Mouse (Mus musculus) small intestine, adult 2 months (tissue): ENCODE results near the gene Olfr976. TPM values are rescaled to one million over a fixed set of nuclear protein-coding genes. Genes with fewer than 3 reads are reported as not detected.
"Not testable (repeated sequence)": the region's sequence is repeated elsewhere in the genome, so short reads cannot be mapped to it uniquely, and the experiment has no call there.

Experiments
- H3K27ac ChIP-seq: fragments of 200-500 bp; 2 replicates; pipeline ENCODE4 v1.5.1; 2012; ENCODE audit warnings: low read depth, low read length, control low read depth, inconsistent platforms; ENCODE audit not compliant: insufficient read depth
- H3K27me3 ChIP-seq: fragments of 200-500 bp; 2 replicates; pipeline ENCODE4 v1.6.1; 2012; ENCODE audit warnings: mild to moderate bottlenecking, moderate library complexity, low read length, inconsistent platforms; ENCODE audit not compliant: control insufficient read depth, insufficient read depth
- H3K36me3 ChIP-seq: fragments of 200-500 bp; 2 replicates; pipeline ENCODE4 v1.6.1; 2012; ENCODE audit warnings: mild to moderate bottlenecking, low read length, control low read depth, inconsistent platforms; ENCODE audit not compliant: control insufficient read depth, insufficient read depth
- H3K4me1 ChIP-seq: fragments of 200-500 bp; 2 replicates; pipeline ENCODE4 v1.6.1; 2012; ENCODE audit warnings: low read length, inconsistent platforms, mixed read lengths; ENCODE audit not compliant: control insufficient read depth, insufficient read depth, insufficient read length
- H3K4me3 ChIP-seq: fragments of 200-500 bp; 2 replicates; pipeline ENCODE4 v1.5.1; 2012; ENCODE audit warnings: low read depth, mild to moderate bottlenecking, control low read depth, inconsistent platforms, low read length, moderate library complexity
- CTCF ChIP-seq: fragments of 200-500 bp; IDR thresholded peaks from 2 replicates; pipeline ENCODE4 v1.5.1; 2012; ENCODE audit warnings: low read depth, mild to moderate bottlenecking, control low read depth, inconsistent platforms, low read length, moderate library complexity, mixed read lengths; ENCODE audit not compliant: insufficient replicate concordance, insufficient read length; ENCODE audit errors: extremely low read depth
- POLR2A ChIP-seq: fragments of 200-500 bp; IDR thresholded peaks from 2 replicates; pipeline ENCODE4 v1.6.1; 2012; ENCODE audit warnings: low read depth, mild to moderate bottlenecking, control low read depth, inconsistent platforms, low read length, moderate library complexity
- WGBS: fragments of 180-500 bp; shearing (Covaris S2); methylation state at CpG from one replicate; pipeline ENCODE4 v1.1.7; 2018; 5-methylcytosine and 5-hydroxymethylcytosine counted together
- polyA plus RNA-seq: library from polyadenylated mRNA; depleted of rRNA; stranded (reverse); fragments of >200 nt; gene quantifications from 2 replicates; pipeline ENCODE4 v1.2.3, GENCODE M21; 2012; rRNA removed

Olfr976 gene
- polyA plus RNA-seq, result not detected in 2 replicates

DNA sequence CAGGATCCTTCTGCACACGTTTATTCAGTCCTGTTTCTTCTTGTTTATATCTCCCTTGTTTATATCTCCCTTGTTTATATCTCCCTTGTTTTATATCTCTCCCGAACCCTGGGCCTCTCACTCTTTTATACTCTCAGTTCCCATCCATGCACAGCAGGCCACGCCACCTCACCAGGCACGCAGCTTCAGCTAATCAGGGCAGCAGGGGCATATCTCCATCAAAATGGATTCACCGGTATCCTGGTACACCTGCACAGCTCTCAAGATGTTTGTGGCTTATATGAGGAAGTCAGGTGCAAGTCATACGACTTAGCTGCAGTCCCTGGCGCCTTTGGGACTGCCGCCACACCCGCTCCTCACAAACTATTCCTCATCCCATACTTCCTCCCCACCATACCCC is at the start of gene Olfr976:
Gene Olfr976, minus strand, starts transcription at position 101 of the 400 bp plus-strand sequence.
- not testable (repeated sequence) for H3K27ac ChIP-seq, H3K4me3 ChIP-seq, H3K36me3 ChIP-seq, H3K4me1 ChIP-seq, H3K27me3 ChIP-seq
- 78% methylated on average over 8 of the region's 9 CpGs for WGBS

DNA sequence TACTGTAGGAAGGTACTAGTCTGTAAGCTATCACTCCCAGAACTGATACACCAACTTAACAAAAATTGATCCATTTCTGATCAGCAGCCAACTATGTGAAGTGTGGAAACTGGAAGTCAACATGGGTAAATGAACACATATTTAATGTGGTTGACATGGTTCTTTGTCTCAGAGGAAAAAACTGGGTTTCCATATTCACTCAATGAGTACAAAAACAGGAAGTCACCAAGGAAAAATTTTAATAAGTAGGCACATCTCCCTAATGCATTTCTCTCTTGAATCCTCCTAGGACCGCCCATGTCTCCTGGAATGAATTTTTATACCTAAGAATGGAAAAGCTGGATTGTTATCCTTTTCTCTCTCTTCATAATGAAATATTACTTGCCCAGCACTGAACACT is 48.5 kb upstream of the Olfr976 start, which contains the start of gene Olfr980:
Gene Olfr980, minus strand, starts transcription at position 101 of the 400 bp plus-strand sequence.
- no peaks in the 10 kb centered on the region for H3K4me1 ChIP-seq
- H3K27ac ChIP-seq, result no peak within 1 kb of the TSS
- TF ChIP-seq CTCF (no peak), POLR2A (no peak)
- no peaks in the 10 kb centered on the region for H3K36me3 ChIP-seq
- 85% methylated on average over 1 of the region's 1 CpGs for WGBS
- no peaks in the 10 kb centered on the region for H3K27me3 ChIP-seq
- no peak within 1 kb of the TSS for H3K4me3 ChIP-seq

- H3K27me3 ChIP-seq, result no peaks in the 10 kb centered on the region
These were observed 42.4 kb upstream of the Olfr976 start, which contains the start of gene Olfr979 for GRCm38 (mm10) chr9:40003365-40003764. TSS of gene Olfr979 (minus strand) at chr9:40003465.

DNA sequence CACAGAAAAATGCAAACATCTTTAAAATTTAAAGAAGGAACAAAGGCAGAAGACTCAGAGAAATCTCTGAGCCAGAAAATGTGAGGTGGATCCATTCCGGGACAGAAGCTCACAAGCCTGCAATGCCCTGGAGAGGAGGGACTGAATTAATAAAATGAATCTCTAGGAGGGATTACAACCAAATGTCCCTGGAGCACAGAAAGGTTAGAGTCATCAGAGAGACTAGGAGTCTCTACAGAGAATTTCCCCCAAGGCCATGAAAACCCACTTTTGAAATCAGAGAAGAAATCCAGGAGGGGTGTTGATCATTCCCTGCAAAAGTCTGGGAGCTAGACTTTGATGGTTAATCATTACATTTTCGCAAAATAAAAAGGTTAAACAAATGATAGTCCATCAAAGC is 30.9 kb upstream of the Olfr976 start, which contains the start of gene Olfr978:
Gene Olfr978, plus strand, starts transcription at position 301 of the 400 bp plus-strand sequence.
- Histone ChIP-seq H3K27ac (no peak within 1 kb of the TSS), H3K36me3 (no peaks in the 10 kb centered on the region), H3K27me3 (no peaks in the 10 kb centered on the region), H3K4me3 (no peak within 1 kb of the TSS), H3K4me1 (no peaks in the 10 kb centered on the region)
- no peak for TF ChIP-seq POLR2A
- TF ChIP-seq CTCF, result no peak
- WGBS, result 76% methylated on average over 2 of the region's 2 CpGs

More at GRCm38 (mm10) chr9:40003365-40003764, 42.4 kb upstream of the Olfr976 start, which contains the start of gene Olfr979:
- TF ChIP-seq POLR2A, result no peak
- TF ChIP-seq CTCF, result no peak
- Histone ChIP-seq H3K36me3 (no peaks in the 10 kb centered on the region), H3K27ac (no peak within 1 kb of the TSS), H3K4me1 (no peaks in the 10 kb centered on the region), H3K4me3 (no peak within 1 kb of the TSS)
- 100% methylated on average over 1 of the region's 1 CpGs for WGBS

DNA sequence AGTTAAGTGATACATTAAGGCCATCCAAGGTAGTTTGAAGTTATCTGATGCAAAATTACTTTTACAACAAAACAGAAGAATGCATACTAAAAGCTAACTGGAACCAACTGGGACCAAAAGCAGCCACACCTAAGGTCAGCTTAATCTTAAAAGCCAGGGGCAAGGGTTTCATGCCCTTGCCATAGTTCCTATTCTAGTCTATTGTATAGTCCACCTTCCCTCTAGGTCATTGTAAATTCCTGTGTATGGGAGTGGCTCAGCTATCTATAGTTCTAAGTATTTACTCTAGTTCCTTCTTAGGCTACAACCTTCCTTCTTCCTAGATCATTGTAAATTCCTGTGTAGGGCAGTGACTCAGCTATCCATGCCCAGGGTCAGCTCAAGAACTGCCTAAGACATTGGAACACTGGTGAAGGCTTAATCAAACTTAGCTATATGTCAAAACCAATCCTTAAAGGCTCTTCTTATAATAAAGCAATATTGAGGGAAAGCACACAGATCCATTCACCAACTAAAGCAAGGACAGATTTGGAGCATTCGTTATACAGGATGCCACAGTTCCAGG is 15.7 kb upstream of the Olfr976 start:
- not testable (repeated sequence) for H3K27me3 ChIP-seq, H3K4me3 ChIP-seq, H3K27ac ChIP-seq, H3K36me3 ChIP-seq, H3K4me1 ChIP-seq
- 72% methylated on average over 1 of the region's 1 CpGs for whole genome bisulfite sequencing

- Histone ChIP-seq H3K4me3 (no peak within 1 kb of the TSS), H3K4me1 (no peaks in the 10 kb centered on the region), H3K27ac (no peak within 1 kb of the TSS), H3K36me3 (no peaks in the 10 kb centered on the region), H3K27me3 (no peaks in the 10 kb centered on the region)
- WGBS, result 69% methylated on average over 1 of the region's 1 CpGs
- no peak for TF ChIP-seq CTCF
- no peak for TF ChIP-seq POLR2A
These were observed 9.0 kb downstream of the Olfr976 start, which contains the start of gene Olfr975 for GRCm38 (mm10) chr9:39951946-39952345. TSS of gene Olfr975 (minus strand) at chr9:39952046.

DNA sequence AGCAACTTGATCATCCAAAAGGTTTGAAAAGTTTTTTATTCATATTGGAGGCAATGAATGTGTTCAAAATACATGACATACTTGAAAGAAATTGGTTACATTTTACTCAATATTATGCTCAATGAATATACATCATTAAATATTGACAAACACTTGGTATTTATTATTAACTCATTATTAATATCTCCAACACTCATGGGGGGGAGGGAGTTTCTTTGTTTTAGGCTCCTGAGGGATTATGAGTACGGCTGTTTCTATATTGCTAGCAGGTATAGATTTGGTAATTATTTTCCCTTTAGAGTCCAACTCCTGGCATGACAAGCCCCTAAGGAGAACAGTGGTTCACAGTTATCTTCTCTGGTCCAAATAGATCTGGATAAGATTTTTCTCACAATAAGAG is 23.7 kb downstream of the Olfr976 start, which contains the start of gene Olfr974:
Gene Olfr974, plus strand, starts transcription at position 301 of the 400 bp plus-strand sequence.
- H3K4me1 ChIP-seq, result no peaks in the 10 kb centered on the region
- H3K36me3 ChIP-seq, result no peaks in the 10 kb centered on the region
- 65% methylated on average over 1 of the region's 1 CpGs for WGBS

GRCm38 (mm10) chr9:39928837-39929236 is 32.1 kb downstream of the Olfr976 start:
- not testable (repeated sequence) for H3K27ac ChIP-seq, H3K36me3 ChIP-seq, H3K4me3 ChIP-seq, H3K4me1 ChIP-seq, H3K27me3 ChIP-seq
- WGBS, result 41% methylated on average over 1 of the region's 1 CpGs

More for the DNA sequence above, 23.7 kb downstream of the Olfr976 start, which contains the start of gene Olfr974:
- Histone ChIP-seq H3K4me3 (no peak within 1 kb of the TSS), H3K27me3 (no peaks in the 10 kb centered on the region), H3K27ac (no peak within 1 kb of the TSS)
- TF ChIP-seq POLR2A (no peak), CTCF (no peak)

GRCm38 (mm10) chr9:39927975-39928836 is 32.7 kb downstream of the Olfr976 start:
- not testable (repeated sequence) for H3K27ac ChIP-seq, H3K27me3 ChIP-seq, H3K4me3 ChIP-seq, H3K36me3 ChIP-seq, H3K4me1 ChIP-seq
- WGBS, result no CpG with 5 or more reads among the region's 4 CpGs
